Mouse (Mus musculus): Measurements from ENCODE around the gene Pik3ip1.

DNA sequence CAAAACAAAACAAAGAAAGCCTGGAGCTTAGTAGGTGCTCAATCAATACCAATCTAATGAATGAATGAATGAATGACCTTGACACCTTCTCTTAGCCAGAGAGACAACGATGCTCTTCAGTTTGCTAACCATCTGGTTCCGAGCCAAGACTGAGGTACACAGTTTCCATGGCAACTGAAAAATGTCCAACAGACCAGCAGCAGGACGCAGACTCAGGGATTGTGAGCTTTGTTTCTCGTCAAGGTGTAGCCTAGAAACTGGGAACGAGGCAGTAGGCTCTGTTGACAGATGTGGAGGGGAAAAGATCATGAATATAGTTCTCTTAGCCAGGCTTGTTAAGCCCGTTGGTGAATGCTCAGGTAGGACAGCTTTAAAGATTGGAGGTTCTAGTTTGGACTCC, 43.1 kb upstream of the Pik3ip1 start:
- TF ChIP-seq CTCF (IDR thresholded peaks at IDR 0.05): no peak
- TF ChIP-seq EP300 (IDR thresholded peaks at IDR 0.05): no peak

Measured in lung, postnatal 0 days (tissue).